Mouse (Mus musculus) thymus, adult 2 months (tissue): ENCODE measurements around the gene Lce3b.

Source experiments
- CTCF ChIP-seq: fragments of 200-500 bp; IDR thresholded peaks from 2 replicates; pipeline ENCODE4 v1.5.1; 2012; ENCODE audit warnings: mild to moderate bottlenecking, control low read depth, low read length, moderate library complexity, borderline replicate concordance; ENCODE audit not compliant: control insufficient read depth, poor library complexity, insufficient read depth; ENCODE audit errors: extremely low read depth
- POLR2A ChIP-seq: fragments of 200-500 bp; IDR thresholded peaks from 2 replicates; pipeline ENCODE4 v1.6.1; 2012; ENCODE audit warnings: mild to moderate bottlenecking, low read length, control low read depth, moderate library complexity; ENCODE audit not compliant: control insufficient read depth, poor library complexity, insufficient read depth; ENCODE audit errors: extremely low read depth

DNA sequence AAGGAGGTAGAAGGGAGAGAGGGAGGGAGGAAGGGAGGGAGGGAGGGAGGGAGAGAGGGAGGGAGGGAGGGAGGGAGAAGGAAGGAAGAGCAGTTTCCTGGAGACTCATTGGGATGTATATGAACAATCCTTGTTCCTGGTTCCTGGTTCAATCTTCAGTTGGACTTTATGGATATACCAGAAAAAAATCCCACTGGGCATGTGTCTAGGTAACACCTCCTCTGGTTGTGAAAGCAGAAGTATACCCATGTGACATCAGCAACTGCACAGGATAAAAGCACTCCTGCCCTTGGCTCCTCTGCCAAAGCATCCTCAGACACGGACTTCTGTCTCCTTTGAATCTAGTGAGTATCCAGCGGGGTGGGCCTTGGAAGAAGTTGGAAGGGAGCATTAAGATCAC, at the start of gene Lce3b:
- TF ChIP-seq CTCF (no peak), POLR2A (no peak)
